Mouse (Mus musculus) thymus, postnatal 4 days (tissue): ENCODE results near the gene Angptl2.

Experiments used
- DNase-seq: peaks from one replicate; pipeline ENCODE4 v3.0.0; 2021

Gene Angptl2

GRCm38 (mm10) chr2:33215700-33216509 is at the start of gene Angptl2:
Gene Angptl2, plus strand, starts transcription at chr2:33216069.
- DNase-seq = peak; percentile 92

- DNase-seq = no peak
Measured at GRCm38 (mm10) chr2:33167060-33167459, 48.8 kb upstream of the Angptl2 start.

- no peak for DNase-seq
Measured at GRCm38 (mm10) chr2:33169445-33169844, 46.4 kb upstream of the Angptl2 start.

GRCm38 (mm10) chr2:33170777-33171565 is 44.9 kb upstream of the Angptl2 start:
- no peak for DNase-seq

- no peak for DNase-seq
Measured at GRCm38 (mm10) chr2:33173126-33173525, 42.7 kb upstream of the Angptl2 start.

GRCm38 (mm10) chr2:33173686-33174085 is 42.2 kb upstream of the Angptl2 start:
- no peak for DNase-seq

- no peak for DNase-seq
Measured at GRCm38 (mm10) chr2:33176516-33176915, 39.4 kb upstream of the Angptl2 start.

GRCm38 (mm10) chr2:33176921-33177320 is 38.9 kb upstream of the Angptl2 start:
- DNase-seq = no peak

- DNase-seq = no peak
Measured at GRCm38 (mm10) chr2:33177443-33178242, 38.2 kb upstream of the Angptl2 start.

- no peak for DNase-seq
Measured at GRCm38 (mm10) chr2:33178243-33178932, 37.5 kb upstream of the Angptl2 start.

- no peak for DNase-seq
Measured at GRCm38 (mm10) chr2:33179171-33179929, 36.5 kb upstream of the Angptl2 start.

GRCm38 (mm10) chr2:33179930-33180630 is 35.8 kb upstream of the Angptl2 start:
- DNase-seq = no peak

- no peak for DNase-seq
Measured at GRCm38 (mm10) chr2:33183321-33183720, 32.5 kb upstream of the Angptl2 start.

GRCm38 (mm10) chr2:33184641-33185040 is 31.2 kb upstream of the Angptl2 start:
- no peak for DNase-seq

GRCm38 (mm10) chr2:33185258-33185657 is 30.6 kb upstream of the Angptl2 start:
- peak; percentile 81 for DNase-seq

- no peak for DNase-seq
Measured at GRCm38 (mm10) chr2:33186505-33186904, 29.4 kb upstream of the Angptl2 start.

- DNase-seq = no peak
Measured at GRCm38 (mm10) chr2:33187874-33188273, 28.0 kb upstream of the Angptl2 start.

GRCm38 (mm10) chr2:33188925-33189670 is 26.8 kb upstream of the Angptl2 start:
- no peak for DNase-seq

- no peak for DNase-seq
Measured at GRCm38 (mm10) chr2:33189976-33190375, 25.9 kb upstream of the Angptl2 start.

- no peak for DNase-seq
Measured at GRCm38 (mm10) chr2:33200368-33201068, 15.4 kb upstream of the Angptl2 start.
